Mouse (Mus musculus): ENCODE data around the gene Actg2. TPM values are rescaled to one million over a fixed set of nuclear protein-coding genes. Genes with fewer than 3 reads are reported as not detected.

Gene Actg2
- total RNA-seq, 1 experiment, result 6.6 TPM

DNA sequence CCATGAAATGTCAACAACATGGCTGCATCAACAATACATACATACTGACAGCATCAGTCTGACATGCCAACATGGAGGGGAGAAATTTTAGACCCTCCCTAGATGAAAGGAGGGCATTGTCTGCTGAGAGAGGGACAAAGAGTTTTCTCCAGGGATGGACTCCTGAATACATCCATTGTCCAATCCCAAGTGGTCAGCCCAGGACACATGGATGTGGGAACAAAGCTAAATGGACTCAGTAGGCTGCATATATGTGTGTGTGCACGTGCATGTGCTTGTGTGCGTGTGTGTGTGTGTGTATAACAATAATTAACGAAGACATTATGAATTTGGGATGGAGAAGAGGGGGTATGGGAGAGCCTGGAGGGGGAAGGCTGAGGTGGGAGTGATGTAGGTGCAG is 9.7 kb upstream of the Actg2 start:
- in situ Hi-C loops (cut with MboI; ENCODE audit: low sequenced_read_pairs in 2 of 2, unreplicated experiment in 2 of 2), result no loop called here
- TF ChIP-seq MAFK (IDR thresholded peaks at IDR 0.05; ENCODE audit: insufficient read depth, low read depth, low read length) (no peak), HCFC1 (IDR thresholded peaks at IDR 0.05; ENCODE audit: borderline replicate concordance, insufficient read depth, low read length) (no peak), CHD2 (IDR thresholded peaks at IDR 0.05; ENCODE audit: low read depth, low read length) (no peak), ZNF384 (IDR thresholded peaks at IDR 0.05; ENCODE audit: low read depth, low read length) (no peak), ZC3H11A (IDR thresholded peaks at IDR 0.05; ENCODE audit: borderline replicate concordance, low read depth, low read length) (no peak)
- Histone ChIP-seq H3K36me3 (ENCODE audit: control insufficient read depth, insufficient read depth, low read length, poor library complexity, severe bottlenecking) (no peaks in the 10 kb centered on the region), H3K4me3 (ENCODE audit: insufficient read depth in 1 of 2, low read depth in 1 of 2, low read length in 2 of 2, poor library complexity in 1 of 2, severe bottlenecking in 1 of 2) (no peak overlapping the region), H3K27ac (ENCODE audit: insufficient read depth, low read depth, low read length, poor library complexity, severe bottlenecking) (no peak overlapping the region), H3K4me1 (ENCODE audit: control insufficient read depth in 2 of 2, insufficient read depth in 2 of 2, low read length in 2 of 2, poor library complexity in 1 of 2) (no peaks in the 10 kb centered on the region), H3K9me3 (ENCODE audit: control insufficient read depth, insufficient read depth, low read depth, low read length) (no peaks in the 10 kb centered on the region), H3K9ac (ENCODE audit: insufficient read depth, low read depth, low read length, poor library complexity, severe bottlenecking) (no peak overlapping the region)
- no peak for DNase-seq (ENCODE audit: low read depth, low spot score)

GRCm38 (mm10) chr6:83541756-83542456 is 5.8 kb upstream of the Actg2 start:
- no peak overlapping the region for H3K27ac ChIP-seq (ENCODE audit: insufficient read depth, low read depth, low read length, poor library complexity, severe bottlenecking)
- in situ Hi-C loops (cut with MboI; ENCODE audit: low sequenced_read_pairs in 2 of 2, unreplicated experiment in 2 of 2), result no loop called here
- H3K4me3 ChIP-seq (ENCODE audit: insufficient read depth in 1 of 2, low read depth in 1 of 2, low read length in 2 of 2, poor library complexity in 1 of 2, severe bottlenecking in 1 of 2), result no peak overlapping the region
- TF ChIP-seq ZNF384 (IDR thresholded peaks at IDR 0.05; ENCODE audit: low read depth, low read length), result no peak
- TF ChIP-seq ZC3H11A (IDR thresholded peaks at IDR 0.05; ENCODE audit: borderline replicate concordance, low read depth, low read length), result no peak
- no peak for TF ChIP-seq MAFK (IDR thresholded peaks at IDR 0.05; ENCODE audit: insufficient read depth, low read depth, low read length)
- no peak for TF ChIP-seq CHD2 (IDR thresholded peaks at IDR 0.05; ENCODE audit: low read depth, low read length)
- TF ChIP-seq HCFC1 (IDR thresholded peaks at IDR 0.05; ENCODE audit: borderline replicate concordance, insufficient read depth, low read length), result no peak
- no peak for DNase-seq (ENCODE audit: low read depth, low spot score)
- H3K4me1 ChIP-seq (ENCODE audit: control insufficient read depth in 2 of 2, insufficient read depth in 2 of 2, low read length in 2 of 2, poor library complexity in 1 of 2), result no peaks in the 10 kb centered on the region
- no peaks in the 10 kb centered on the region for H3K9me3 ChIP-seq (ENCODE audit: control insufficient read depth, insufficient read depth, low read depth, low read length)
- no peak overlapping the region for H3K9ac ChIP-seq (ENCODE audit: insufficient read depth, low read depth, low read length, poor library complexity, severe bottlenecking)
- H3K36me3 ChIP-seq (ENCODE audit: control insufficient read depth, insufficient read depth, low read length, poor library complexity, severe bottlenecking), result no peaks in the 10 kb centered on the region

DNA sequence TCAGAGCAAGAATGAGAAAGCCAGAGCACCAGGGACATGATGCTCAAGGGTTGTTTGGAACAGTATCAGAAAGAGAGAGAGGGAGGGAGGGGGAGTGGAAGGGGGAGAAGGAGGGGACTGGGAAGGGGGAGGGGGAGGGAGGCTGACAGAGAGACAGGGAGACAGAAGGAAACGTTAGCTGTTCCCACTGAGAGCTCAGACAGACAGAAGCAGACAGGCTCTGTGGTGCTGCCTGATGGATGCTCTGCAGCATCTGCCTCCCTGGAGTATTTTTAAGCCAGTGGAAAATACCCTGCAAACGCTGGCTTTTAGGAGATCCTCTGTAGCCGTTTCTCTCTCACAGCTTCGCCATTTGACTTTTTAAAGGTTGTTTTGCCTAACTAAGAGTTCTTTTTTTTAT is 4.0 kb upstream of the Actg2 start:
- Histone ChIP-seq H3K36me3 (ENCODE audit: control insufficient read depth, insufficient read depth, low read length, poor library complexity, severe bottlenecking) (no peaks in the 10 kb centered on the region), H3K4me3 (ENCODE audit: insufficient read depth in 1 of 2, low read depth in 1 of 2, low read length in 2 of 2, poor library complexity in 1 of 2, severe bottlenecking in 1 of 2) (no peak overlapping the region), H3K27ac (ENCODE audit: insufficient read depth, low read depth, low read length, poor library complexity, severe bottlenecking) (no peak overlapping the region), H3K4me1 (ENCODE audit: control insufficient read depth in 2 of 2, insufficient read depth in 2 of 2, low read length in 2 of 2, poor library complexity in 1 of 2) (no peaks in the 10 kb centered on the region), H3K9me3 (ENCODE audit: control insufficient read depth, insufficient read depth, low read depth, low read length) (no peaks in the 10 kb centered on the region), H3K9ac (ENCODE audit: insufficient read depth, low read depth, low read length, poor library complexity, severe bottlenecking) (no peak overlapping the region)
- no peak for DNase-seq (ENCODE audit: low read depth, low spot score)
- in situ Hi-C loops (cut with MboI; ENCODE audit: low sequenced_read_pairs in 2 of 2, unreplicated experiment in 2 of 2), result no loop called here
- TF ChIP-seq ZC3H11A (IDR thresholded peaks at IDR 0.05; ENCODE audit: borderline replicate concordance, low read depth, low read length), result no peak
- no peak for TF ChIP-seq ZNF384 (IDR thresholded peaks at IDR 0.05; ENCODE audit: low read depth, low read length)
- no peak for TF ChIP-seq HCFC1 (IDR thresholded peaks at IDR 0.05; ENCODE audit: borderline replicate concordance, insufficient read depth, low read length)
- no peak for TF ChIP-seq CHD2 (IDR thresholded peaks at IDR 0.05; ENCODE audit: low read depth, low read length)
- no peak for TF ChIP-seq MAFK (IDR thresholded peaks at IDR 0.05; ENCODE audit: insufficient read depth, low read depth, low read length)

DNA sequence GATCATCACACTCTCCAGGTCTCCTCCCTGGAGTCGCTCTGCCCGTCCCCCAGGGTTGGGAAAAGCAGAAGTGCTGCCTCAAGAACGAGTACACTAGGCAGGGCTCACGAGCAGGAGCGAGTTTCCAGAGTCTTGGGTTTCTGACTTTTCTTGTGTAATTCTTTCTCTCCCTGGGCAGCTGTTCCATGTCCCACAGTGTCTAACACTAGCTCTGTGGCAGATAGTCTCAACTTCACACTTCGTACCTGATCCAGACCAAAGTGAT is 662 bp upstream of the Actg2 start:
- no peak overlapping the region for H3K9ac ChIP-seq (ENCODE audit: insufficient read depth, low read depth, low read length, poor library complexity, severe bottlenecking)
- H3K4me1 ChIP-seq (ENCODE audit: control insufficient read depth in 2 of 2, insufficient read depth in 2 of 2, low read length in 2 of 2, poor library complexity in 1 of 2), result no peaks in the 10 kb centered on the region
- H3K9me3 ChIP-seq (ENCODE audit: control insufficient read depth, insufficient read depth, low read depth, low read length), result no peaks in the 10 kb centered on the region
- no peak overlapping the region for H3K4me3 ChIP-seq (ENCODE audit: insufficient read depth in 1 of 2, low read depth in 1 of 2, low read length in 2 of 2, poor library complexity in 1 of 2, severe bottlenecking in 1 of 2)
- TF ChIP-seq HCFC1 (IDR thresholded peaks at IDR 0.05; ENCODE audit: borderline replicate concordance, insufficient read depth, low read length), result no peak
- TF ChIP-seq MAFK (IDR thresholded peaks at IDR 0.05; ENCODE audit: insufficient read depth, low read depth, low read length), result no peak
- TF ChIP-seq ZNF384 (IDR thresholded peaks at IDR 0.05; ENCODE audit: low read depth, low read length), result no peak
- TF ChIP-seq CHD2 (IDR thresholded peaks at IDR 0.05; ENCODE audit: low read depth, low read length), result no peak
- no peak for TF ChIP-seq ZC3H11A (IDR thresholded peaks at IDR 0.05; ENCODE audit: borderline replicate concordance, low read depth, low read length)
- H3K36me3 ChIP-seq (ENCODE audit: control insufficient read depth, insufficient read depth, low read length, poor library complexity, severe bottlenecking), result no peaks in the 10 kb centered on the region
- in situ Hi-C loops (cut with MboI; ENCODE audit: low sequenced_read_pairs in 2 of 2, unreplicated experiment in 2 of 2), result no loop called here
- H3K27ac ChIP-seq (ENCODE audit: insufficient read depth, low read depth, low read length, poor library complexity, severe bottlenecking), result no peak overlapping the region
- no peak for DNase-seq (ENCODE audit: low read depth, low spot score)

GRCm38 (mm10) chr6:83532608-83533007 is 3.5 kb downstream of the Actg2 start:
- H3K9ac ChIP-seq (ENCODE audit: insufficient read depth, low read depth, low read length, poor library complexity, severe bottlenecking), result no peak overlapping the region
- H3K36me3 ChIP-seq (ENCODE audit: control insufficient read depth, insufficient read depth, low read length, poor library complexity, severe bottlenecking), result no peaks in the 10 kb centered on the region
- H3K9me3 ChIP-seq (ENCODE audit: control insufficient read depth, insufficient read depth, low read depth, low read length), result no peaks in the 10 kb centered on the region
- H3K4me3 ChIP-seq (ENCODE audit: insufficient read depth in 1 of 2, low read depth in 1 of 2, low read length in 2 of 2, poor library complexity in 1 of 2, severe bottlenecking in 1 of 2), result no peak overlapping the region
- H3K27ac ChIP-seq (ENCODE audit: insufficient read depth, low read depth, low read length, poor library complexity, severe bottlenecking), result no peak overlapping the region
- H3K4me1 ChIP-seq (ENCODE audit: control insufficient read depth in 2 of 2, insufficient read depth in 2 of 2, low read length in 2 of 2, poor library complexity in 1 of 2), result no peaks in the 10 kb centered on the region
- DNase-seq (ENCODE audit: low read depth, low spot score), result no peak
- no peak for TF ChIP-seq ZNF384 (IDR thresholded peaks at IDR 0.05; ENCODE audit: low read depth, low read length)
- in situ Hi-C loops (cut with MboI; ENCODE audit: low sequenced_read_pairs in 2 of 2, unreplicated experiment in 2 of 2), result no loop called here

Measured in ES-E14 (cell line).